Mouse (Mus musculus): Measurements from ENCODE around the gene A3galt2. TPM values are rescaled to one million over a fixed set of nuclear protein-coding genes. Genes with fewer than 3 reads are reported as not detected.

Gene A3galt2
- polyA plus RNA-seq, 2 experiments = 0.04 to 0.06 TPM

- no peak for DNase-seq (ENCODE audit: low read depth in 3 of 3, low spot score in 3 of 3)
- H3K9ac ChIP-seq (replicated peaks) = no peak overlapping the region
- peaks cover 4 to 14% of the 10 kb centered on the region in 2 experiments for H3K4me1 ChIP-seq (replicated peaks; ENCODE audit: control insufficient read depth in 2 of 2, insufficient read depth in 2 of 2, low read length in 1 of 2)
- H3K4me2 ChIP-seq (ENCODE audit: low read depth) = no peak overlapping the region
- no peaks in the 10 kb centered on the region for H3K27me3 ChIP-seq (ENCODE audit: control insufficient read depth, insufficient read depth, low read length)
- H3K9me3 ChIP-seq (ENCODE audit: control insufficient read depth, low read length) = no peaks in the 10 kb centered on the region
- no peak overlapping the region for H3K4me3 ChIP-seq (ENCODE audit: insufficient read depth in 1 of 2, low read depth in 2 of 2, low read length in 2 of 2)
- H3K36me3 ChIP-seq (replicated peaks; ENCODE audit: control insufficient read depth, insufficient read depth, low read depth) = no peaks in the 10 kb centered on the region
- 69% methylated on average over 4 of the region's 4 CpGs for WGBS (ENCODE audit: insufficient replicate concordance)
- TF ChIP-seq CTCF (IDR thresholded peaks at IDR 0.05; ENCODE audit: low read depth) = no peak
- TF ChIP-seq EP300 (IDR thresholded peaks at IDR 0.05; ENCODE audit: low read depth) = no peak
- H3K27ac ChIP-seq = no peak overlapping the region
- no peak for ATAC-seq (ENCODE audit: insufficient read depth)
Measured at GRCm38 (mm10) chr4:128721761-128722160, 33.4 kb upstream of the A3galt2 start.

- Histone ChIP-seq H3K27ac (no peak overlapping the region), H3K9me3 (ENCODE audit: control insufficient read depth, low read length) (no peaks in the 10 kb centered on the region), H3K27me3 (ENCODE audit: control insufficient read depth, insufficient read depth, low read length) (no peaks in the 10 kb centered on the region), H3K4me3 (ENCODE audit: insufficient read depth in 1 of 2, low read depth in 2 of 2, low read length in 2 of 2) (no peak overlapping the region), H3K9ac (replicated peaks) (no peak overlapping the region), H3K36me3 (replicated peaks; ENCODE audit: control insufficient read depth, insufficient read depth, low read depth) (no peaks in the 10 kb centered on the region), H3K4me1 (replicated peaks; ENCODE audit: control insufficient read depth in 2 of 2, insufficient read depth in 2 of 2, low read length in 1 of 2) (peaks cover 7 to 18% of the 10 kb centered on the region in 2 experiments), H3K4me2 (ENCODE audit: low read depth) (no peak overlapping the region)
- DNase-seq (ENCODE audit: low read depth in 3 of 3, low spot score in 3 of 3) (no peak), ATAC-seq (ENCODE audit: insufficient read depth) (no peak)
- TF ChIP-seq CTCF (IDR thresholded peaks at IDR 0.05; ENCODE audit: low read depth) (no peak), EP300 (IDR thresholded peaks at IDR 0.05; ENCODE audit: low read depth) (no peak)
- WGBS (ENCODE audit: insufficient replicate concordance) = 67% methylated on average over 8 of the region's 8 CpGs
Measured at GRCm38 (mm10) chr4:128722932-128723331, 32.2 kb upstream of the A3galt2 start.

DNA sequence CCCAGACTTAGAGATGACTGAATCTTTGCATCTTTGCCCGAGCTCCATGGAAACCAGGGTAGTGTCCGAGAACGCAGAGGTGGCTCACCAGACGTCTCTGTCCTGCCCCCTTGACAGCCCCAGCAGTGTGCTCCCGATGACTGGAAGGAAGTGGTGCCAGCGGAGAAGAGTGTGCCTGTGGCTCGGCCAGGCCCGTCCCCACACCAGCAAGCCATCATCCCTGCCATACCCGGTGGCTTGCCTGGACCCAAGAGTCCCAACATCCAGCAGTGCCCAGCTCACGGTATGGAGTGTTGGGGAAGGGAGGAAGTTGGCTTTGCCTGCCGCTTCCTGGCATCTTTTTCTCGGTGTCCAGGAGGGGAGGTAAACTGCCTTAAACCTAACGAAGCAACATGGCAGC is 31.7 kb upstream of the A3galt2 start:
- Histone ChIP-seq H3K4me2 (ENCODE audit: low read depth) (no peak overlapping the region), H3K9me3 (ENCODE audit: control insufficient read depth, low read length) (no peaks in the 10 kb centered on the region), H3K4me3 (ENCODE audit: insufficient read depth in 1 of 2, low read depth in 2 of 2, low read length in 2 of 2) (no peak overlapping the region), H3K4me1 (replicated peaks; ENCODE audit: control insufficient read depth in 2 of 2, insufficient read depth in 2 of 2, low read length in 1 of 2) (peaks cover 7 to 18% of the 10 kb centered on the region in 2 experiments), H3K27ac (no peak overlapping the region), H3K36me3 (replicated peaks; ENCODE audit: control insufficient read depth, insufficient read depth, low read depth) (no peaks in the 10 kb centered on the region), H3K9ac (replicated peaks) (no peak overlapping the region), H3K27me3 (ENCODE audit: control insufficient read depth, insufficient read depth, low read length) (no peaks in the 10 kb centered on the region)
- 70% methylated on average over 13 of the region's 13 CpGs for WGBS (ENCODE audit: insufficient replicate concordance)
- DNase-seq (ENCODE audit: low read depth in 3 of 3, low spot score in 3 of 3) (no peak), ATAC-seq (ENCODE audit: insufficient read depth) (no peak)
- no peak for TF ChIP-seq EP300 (IDR thresholded peaks at IDR 0.05; ENCODE audit: low read depth)
- TF ChIP-seq CTCF (IDR thresholded peaks at IDR 0.05; ENCODE audit: low read depth) = no peak

GRCm38 (mm10) chr4:128724059-128724458 is 31.1 kb upstream of the A3galt2 start:
- H3K4me1 ChIP-seq (replicated peaks; ENCODE audit: control insufficient read depth in 2 of 2, insufficient read depth in 2 of 2, low read length in 1 of 2) = peaks cover 13 to 24% of the 10 kb centered on the region in 2 experiments
- 53% methylated on average over 7 of the region's 7 CpGs for WGBS (ENCODE audit: insufficient replicate concordance)
- no peak overlapping the region for H3K4me2 ChIP-seq (ENCODE audit: low read depth)
- no peaks in the 10 kb centered on the region for H3K9me3 ChIP-seq (ENCODE audit: control insufficient read depth, low read length)
- no peak for TF ChIP-seq CTCF (IDR thresholded peaks at IDR 0.05; ENCODE audit: low read depth)
- TF ChIP-seq EP300 (IDR thresholded peaks at IDR 0.05; ENCODE audit: low read depth) = no peak
- H3K27ac ChIP-seq = no peak overlapping the region
- ATAC-seq (ENCODE audit: insufficient read depth) (no peak), DNase-seq (ENCODE audit: low read depth in 3 of 3, low spot score in 3 of 3) (no peak)
- H3K9ac ChIP-seq (replicated peaks) = no peak overlapping the region
- H3K36me3 ChIP-seq (replicated peaks; ENCODE audit: control insufficient read depth, insufficient read depth, low read depth) = no peaks in the 10 kb centered on the region
- H3K4me3 ChIP-seq (ENCODE audit: insufficient read depth in 1 of 2, low read depth in 2 of 2, low read length in 2 of 2) = no peak overlapping the region
- H3K27me3 ChIP-seq (ENCODE audit: control insufficient read depth, insufficient read depth, low read length) = no peaks in the 10 kb centered on the region

DNA sequence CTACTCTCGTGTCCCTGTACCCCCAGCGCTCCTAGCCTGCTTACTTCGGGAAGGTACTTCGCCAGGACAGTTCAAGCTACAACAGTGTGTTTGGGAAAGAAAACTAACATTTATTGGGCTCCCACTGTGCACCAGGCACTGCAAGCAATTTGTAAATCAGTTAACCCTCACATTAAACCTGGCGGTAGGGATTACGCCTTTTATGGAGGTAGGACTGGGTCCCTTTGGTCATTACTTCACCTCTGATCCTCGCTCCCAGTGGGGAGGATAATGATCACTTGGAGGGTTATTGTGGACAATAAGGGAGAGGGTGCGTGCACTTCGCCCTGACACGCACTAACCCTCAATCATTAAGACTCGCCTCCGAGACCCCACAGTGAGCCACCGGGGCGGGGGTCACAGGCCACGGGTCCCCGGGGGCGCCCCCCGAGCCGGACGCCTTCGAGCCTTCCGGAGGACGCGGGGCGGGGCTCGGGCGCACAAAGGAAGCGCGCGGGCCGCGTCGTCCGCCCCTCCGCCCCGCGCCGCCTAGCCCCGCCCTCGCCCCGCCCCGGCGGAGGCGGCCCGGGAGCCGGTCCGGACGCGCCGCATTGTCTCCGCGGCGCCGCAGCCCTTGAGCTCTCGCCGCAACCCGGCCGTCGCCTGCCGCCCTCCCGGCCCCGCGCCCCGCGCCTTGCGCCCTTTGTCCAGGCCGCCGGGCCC is 28.0 kb upstream of the A3galt2 start:
- WGBS (ENCODE audit: insufficient replicate concordance) = 2% methylated on average over 66 of the region's 68 CpGs
- peak; percentile 55 to 68 (median 63) for DNase-seq (ENCODE audit: low read depth in 3 of 3, low spot score in 3 of 3)
- H3K27ac ChIP-seq = peak overlapping the region; percentile 73
- peaks cover 19 to 28% of the 10 kb centered on the region in 2 experiments for H3K4me1 ChIP-seq (replicated peaks; ENCODE audit: control insufficient read depth in 2 of 2, insufficient read depth in 2 of 2, low read length in 1 of 2)
- peak overlapping the region; percentile 93 for H3K9ac ChIP-seq (replicated peaks)
- no peaks in the 10 kb centered on the region for H3K27me3 ChIP-seq (ENCODE audit: control insufficient read depth, insufficient read depth, low read length)
- TF ChIP-seq EP300 (IDR thresholded peaks at IDR 0.05; ENCODE audit: low read depth) = no peak
- no peak for TF ChIP-seq CTCF (IDR thresholded peaks at IDR 0.05; ENCODE audit: low read depth)
- peaks cover 2% of the 10 kb centered on the region for H3K36me3 ChIP-seq (replicated peaks; ENCODE audit: control insufficient read depth, insufficient read depth, low read depth)
- ATAC-seq (ENCODE audit: insufficient read depth) = peak; percentile 93
- H3K9me3 ChIP-seq (ENCODE audit: control insufficient read depth, low read length) = no peaks in the 10 kb centered on the region
- H3K4me3 ChIP-seq (ENCODE audit: insufficient read depth in 1 of 2, low read depth in 2 of 2, low read length in 2 of 2) = peak overlapping the region; percentile 86 to 87
- peak overlapping the region; percentile 88 for H3K4me2 ChIP-seq (ENCODE audit: low read depth)
